Mouse (Mus musculus) liver, embryonic 16.5 days (tissue): ENCODE results near the gene Sox5. TPM values are rescaled to one million over a fixed set of nuclear protein-coding genes. Genes with fewer than 3 reads are reported as not detected.
"Not testable (repeated sequence)": the region's sequence is repeated elsewhere in the genome, so short reads cannot be mapped to it uniquely, and the experiment has no call there.

Source experiments
- ATAC-seq: fragments of 200-750 bp; cut with Nextera tagmentation; 2 replicates; pipeline ENCODE4 v1.8.0; 2017; ENCODE audit warnings: low read depth, mild to moderate bottlenecking, moderate number of reproducible peaks, moderate library complexity
- H3K27ac ChIP-seq: fragments of 300-500 bp; sonication (generic); 2 replicates; pipeline ENCODE4 v1.5.1; 2014; ENCODE audit warnings: mild to moderate bottlenecking, low read length
- H3K27me3 ChIP-seq: fragments of 300-500 bp; sonication (generic); 2 replicates; pipeline ENCODE4 v1.6.1; 2014; ENCODE audit warnings: low read depth, low read length, mixed read lengths; ENCODE audit not compliant: control insufficient read depth, insufficient read depth
- H3K36me3 ChIP-seq: fragments of 300-500 bp; sonication (generic); 2 replicates; pipeline ENCODE4 v1.6.1; 2014; ENCODE audit warnings: mild to moderate bottlenecking; ENCODE audit not compliant: control insufficient read depth, insufficient read depth
- H3K4me1 ChIP-seq: fragments of 300-500 bp; sonication (generic); 2 replicates; pipeline ENCODE4 v1.6.1; 2014; ENCODE audit warnings: low read depth, low read length, mixed read lengths; ENCODE audit not compliant: control insufficient read depth
- H3K4me2 ChIP-seq: fragments of 300-500 bp; sonication (generic); 2 replicates; pipeline ENCODE4 v1.6.1; 2014; ENCODE audit warnings: low read depth, low read length, mixed read lengths
- H3K4me3 ChIP-seq: fragments of 300-500 bp; sonication (generic); 2 replicates; pipeline ENCODE4 v1.5.1; 2014; ENCODE audit warnings: low read depth, mild to moderate bottlenecking, low read length
- H3K9ac ChIP-seq: fragments of 300-500 bp; sonication (generic); 2 replicates; pipeline ENCODE4 v1.6.1; 2014; ENCODE audit warnings: low read depth, low read length
- H3K9me3 ChIP-seq: fragments of 300-500 bp; sonication (generic); replicated peaks from 2 replicates; pipeline ENCODE4 v1.6.1; 2016; ENCODE audit warnings: low read length; ENCODE audit not compliant: control insufficient read depth
- WGBS: fragments of 180-500 bp; shearing (Covaris S2); extraction: QIAGEN DNeasy Blood & Tissue Kit; methylation state at CpG from one replicate; pipeline ENCODE4 v1.1.7; 2014; ENCODE audit not compliant: insufficient replicate concordance; 5-methylcytosine and 5-hydroxymethylcytosine counted together
- polyA plus RNA-seq: library from polyadenylated mRNA; unstranded; fragments of >200 nt; fragmentation: Nextera tagmentation; extraction: Ambion mirVana; gene quantifications from 2 replicates; pipeline ENCODE4 v1.2.1, GENCODE M21; 2015

Sox5 gene
- polyA plus RNA-seq, 1 experiment from 2014 or later, result 7.5 TPM

DNA sequence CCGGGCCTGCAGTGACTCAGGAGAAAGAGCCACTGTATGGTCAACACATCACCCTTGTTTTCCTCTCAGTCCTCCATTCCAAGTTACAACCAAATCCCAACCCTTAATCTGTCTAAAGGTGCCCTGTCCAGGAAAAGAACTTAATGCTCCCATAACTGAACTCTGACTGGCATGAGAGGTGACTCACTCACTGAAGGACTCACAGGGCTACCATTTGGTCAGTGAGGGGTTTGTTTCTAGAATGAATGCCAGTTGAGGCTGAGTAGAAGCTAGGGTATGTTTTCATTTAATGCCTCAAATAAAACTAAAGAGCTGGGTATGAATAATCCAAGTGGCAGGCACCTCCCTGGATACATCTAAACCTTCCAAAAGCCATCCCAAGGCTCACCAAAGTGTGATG lies 484.6 kb downstream of the Sox5 start:
- Histone ChIP-seq H3K36me3 (no peaks in the 10 kb centered on the region), H3K4me3 (no peak overlapping the region), H3K4me2 (no peak overlapping the region), H3K27me3 (no peaks in the 10 kb centered on the region), H3K27ac (no peak overlapping the region), H3K9ac (no peak overlapping the region), H3K9me3 (no peaks in the 10 kb centered on the region), H3K4me1 (no peaks in the 10 kb centered on the region)
- ATAC-seq, result no peak
- WGBS, result 43% methylated on average over 1 of the region's 1 CpGs

DNA sequence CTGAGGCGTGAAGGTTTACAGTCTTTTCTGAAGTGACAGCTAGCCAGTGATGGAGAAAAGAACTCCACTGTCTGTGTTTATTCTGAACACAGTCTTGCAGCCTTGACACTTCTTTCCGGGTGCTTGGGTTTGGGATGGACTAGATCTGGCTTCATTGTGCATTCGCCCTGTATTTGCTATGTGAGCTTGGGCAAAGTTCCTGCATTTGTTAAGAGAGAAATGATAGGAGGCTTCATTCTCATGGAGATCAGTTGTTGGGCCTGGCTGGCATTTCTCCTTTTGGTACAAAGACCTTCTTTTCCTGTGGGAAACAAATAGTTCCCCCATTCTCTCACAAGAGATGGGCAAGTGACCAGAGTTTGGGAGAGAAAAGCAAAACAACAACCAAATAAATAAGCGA lies 490.3 kb downstream of the Sox5 start:
- Histone ChIP-seq H3K4me1 (no peaks in the 10 kb centered on the region), H3K27ac (no peak overlapping the region), H3K36me3 (no peaks in the 10 kb centered on the region), H3K4me2 (no peak overlapping the region), H3K4me3 (no peak overlapping the region), H3K27me3 (no peaks in the 10 kb centered on the region), H3K9me3 (no peaks in the 10 kb centered on the region), H3K9ac (no peak overlapping the region)
- no peak for ATAC-seq
- 63% methylated on average over 4 of the region's 4 CpGs for WGBS

DNA sequence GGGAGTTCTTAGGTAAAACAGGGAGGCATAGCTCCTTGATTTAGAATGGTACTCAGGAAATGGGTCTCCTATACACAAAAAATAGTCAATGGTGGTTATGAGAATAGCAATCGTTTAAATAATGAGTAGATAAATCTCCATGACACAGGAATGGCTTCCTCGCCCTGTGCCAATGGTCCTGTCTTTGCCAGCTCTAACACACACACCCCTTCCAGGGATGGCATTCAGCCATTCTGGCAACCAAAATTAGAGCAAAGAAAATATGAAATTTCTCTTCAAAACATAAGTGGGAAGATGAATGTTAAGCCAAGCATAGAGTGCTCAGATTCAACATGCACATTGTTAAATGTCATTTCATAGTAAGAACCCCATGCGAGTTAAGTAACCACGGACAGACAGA lies 495.7 kb downstream of the Sox5 start:
- H3K9ac ChIP-seq, result no peak overlapping the region
- H3K9me3 ChIP-seq, result no peaks in the 10 kb centered on the region
- no peaks in the 10 kb centered on the region for H3K27me3 ChIP-seq
- 67% methylated on average over 4 of the region's 4 CpGs for WGBS
- H3K36me3 ChIP-seq, result no peaks in the 10 kb centered on the region
- no peaks in the 10 kb centered on the region for H3K4me1 ChIP-seq
- H3K27ac ChIP-seq, result no peak overlapping the region
- H3K4me3 ChIP-seq, result no peak overlapping the region
- H3K4me2 ChIP-seq, result no peak overlapping the region
- no peak for ATAC-seq

- no peaks in the 10 kb centered on the region for H3K36me3 ChIP-seq
- no peak overlapping the region for H3K4me2 ChIP-seq
- ATAC-seq, result no peak
- H3K4me3 ChIP-seq, result no peak overlapping the region
- WGBS, result 51% methylated on average over 7 of the region's 8 CpGs
- H3K27ac ChIP-seq, result no peak overlapping the region
- H3K9me3 ChIP-seq, result no peaks in the 10 kb centered on the region
- no peaks in the 10 kb centered on the region for H3K4me1 ChIP-seq
- H3K27me3 ChIP-seq, result no peaks in the 10 kb centered on the region
- H3K9ac ChIP-seq, result no peak overlapping the region
Observed at GRCm38 (mm10) chr6:144283191-144283590, 498.6 kb downstream of the Sox5 start.

- no peak overlapping the region for H3K9ac ChIP-seq
- H3K4me2 ChIP-seq, result no peak overlapping the region
- H3K27ac ChIP-seq, result no peak overlapping the region
- H3K9me3 ChIP-seq, result no peaks in the 10 kb centered on the region
- H3K4me3 ChIP-seq, result no peak overlapping the region
- H3K36me3 ChIP-seq, result no peaks in the 10 kb centered on the region
- no peaks in the 10 kb centered on the region for H3K4me1 ChIP-seq
- no peaks in the 10 kb centered on the region for H3K27me3 ChIP-seq
- WGBS, result 73% methylated on average over 12 of the region's 12 CpGs
- no peak for ATAC-seq
Observed at GRCm38 (mm10) chr6:144282756-144283155, 499.0 kb downstream of the Sox5 start.

GRCm38 (mm10) chr6:144281661-144282060 lies 500.1 kb downstream of the Sox5 start:
- no peaks in the 10 kb centered on the region for H3K4me1 ChIP-seq
- H3K9me3 ChIP-seq, result no peaks in the 10 kb centered on the region
- 54% methylated on average over 3 of the region's 3 CpGs for WGBS
- H3K27me3 ChIP-seq, result no peaks in the 10 kb centered on the region
- ATAC-seq, result no peak
- H3K9ac ChIP-seq, result no peak overlapping the region
- no peak overlapping the region for H3K4me3 ChIP-seq
- H3K27ac ChIP-seq, result no peak overlapping the region
- no peak overlapping the region for H3K4me2 ChIP-seq
- no peaks in the 10 kb centered on the region for H3K36me3 ChIP-seq

DNA sequence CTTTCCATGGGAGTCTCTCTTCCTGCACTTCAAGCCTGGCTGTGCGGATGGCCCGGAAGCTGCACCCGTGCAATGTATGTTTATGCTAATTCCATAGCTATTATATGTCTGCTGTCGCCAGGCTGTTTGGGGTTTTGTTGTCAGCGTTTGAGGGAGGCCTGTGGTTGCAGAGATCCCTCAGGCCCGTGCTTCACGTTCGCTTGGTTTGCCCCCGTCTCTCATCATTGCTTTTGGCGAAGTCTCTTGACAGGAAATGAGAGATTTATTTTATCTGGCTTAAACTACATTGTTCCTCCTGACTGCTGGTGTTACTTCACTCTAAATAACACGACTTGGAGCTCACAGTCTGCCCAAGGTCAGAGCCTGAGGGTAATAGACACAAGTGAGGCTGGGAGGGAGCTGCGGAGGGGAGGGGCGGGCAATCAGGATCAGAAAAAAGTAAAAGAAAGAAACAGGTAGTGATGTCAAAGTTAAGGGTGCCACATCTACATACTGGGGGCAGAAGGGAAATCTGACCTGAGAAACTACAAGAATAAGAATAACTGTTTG lies 503.2 kb downstream of the Sox5 start:
- H3K9me3 ChIP-seq, result no peaks in the 10 kb centered on the region
- H3K4me3 ChIP-seq, result no peak overlapping the region
- no peak overlapping the region for H3K9ac ChIP-seq
- no peaks in the 10 kb centered on the region for H3K36me3 ChIP-seq
- no peak overlapping the region for H3K27ac ChIP-seq
- 56% methylated on average over 13 of the region's 13 CpGs for WGBS
- ATAC-seq, result no peak
- no peaks in the 10 kb centered on the region for H3K27me3 ChIP-seq
- no peaks in the 10 kb centered on the region for H3K4me1 ChIP-seq
- no peak overlapping the region for H3K4me2 ChIP-seq

GRCm38 (mm10) chr6:144273425-144273824 lies 508.4 kb downstream of the Sox5 start:
- not testable (repeated sequence) for H3K4me1 ChIP-seq, H3K9me3 ChIP-seq, ATAC-seq, H3K27ac ChIP-seq, H3K4me3 ChIP-seq, H3K36me3 ChIP-seq, H3K4me2 ChIP-seq, H3K9ac ChIP-seq, H3K27me3 ChIP-seq
- 52% methylated on average over 4 of the region's 4 CpGs for WGBS

- no peak overlapping the region for H3K27ac ChIP-seq
- H3K9me3 ChIP-seq, result no peaks in the 10 kb centered on the region
- WGBS, result 59% methylated on average over 2 of the region's 2 CpGs
- no peak overlapping the region for H3K9ac ChIP-seq
- H3K36me3 ChIP-seq, result no peaks in the 10 kb centered on the region
- H3K27me3 ChIP-seq, result no peaks in the 10 kb centered on the region
- no peak overlapping the region for H3K4me2 ChIP-seq
- H3K4me3 ChIP-seq, result no peak overlapping the region
- ATAC-seq, result no peak
- H3K4me1 ChIP-seq, result no peaks in the 10 kb centered on the region
Observed at GRCm38 (mm10) chr6:144271326-144271725, 510.5 kb downstream of the Sox5 start.
